Mouse (Mus musculus) left cerebral cortex, adult 2 months (tissue): ENCODE measurements around the gene Prox2. TPM values are rescaled to one million over a fixed set of nuclear protein-coding genes. Genes with fewer than 3 reads are reported as not detected.

Experiments used
- DNase-seq, 2 experiments: peaks; one replicate each; pipeline ENCODE4 v3.0.0; 2021 to 2022; ENCODE audit warnings: low spot score in 2 of 2, mixed read lengths in 1 of 2; ENCODE audit errors: extremely low spot score in 1 of 2
- H3K27ac ChIP-seq: fragments of 200-600 bp; 2 replicates; pipeline ENCODE4 v1.8.1; 2022
- H3K4me3 ChIP-seq: fragments of 200-600 bp; 2 replicates; pipeline ENCODE4 v1.8.1; 2022
- CTCF ChIP-seq: fragments of 200-600 bp; IDR thresholded peaks from 2 replicates; pipeline ENCODE4 v1.8.1; 2022; ENCODE audit warnings: antibody characterized with exemption, mild to moderate bottlenecking, moderate library complexity
- intact Hi-C: fragments of 180-260 bp; cut with DNase I; formaldehyde crosslinking; loops from one replicate; pipeline ENCODE4 v1.15.1; 2025
- long read RNA-seq, 2 experiments: library from polyadenylated mRNA; stranded (forward); transcript quantifications; one replicate each; pipeline ENCODE4 v2.0.0; 2021; ENCODE audit warnings: borderline mapping rate in 2 of 2
- total RNA-seq, 2 experiments: library from RNA; stranded (reverse); gene quantifications; 2 replicates each; pipeline ENCODE4 v1.2.3; 2021

Prox2 gene
- 1 to 10 TPM; 1.9 to 2.1 TPM for total RNA-seq
- long read RNA-seq, experiment 1, partial matches to known transcripts: 0 of 3 reads
- long read RNA-seq, experiment 1, other reads (novel, unspliced or antisense): 3 of 3 reads
- long read RNA-seq, experiment 2: 0 reads

- peak; percentile 88 to 92 for DNase-seq
- peak within 1 kb of the TSS; percentile 71 for H3K4me3 ChIP-seq
- peak within 1 kb of the TSS; percentile 94 for H3K27ac ChIP-seq
- no peak; the same call in 1 of the 2 replicates for TF ChIP-seq CTCF
- intact Hi-C loops: no loop called here
Observed at GRCm38 (mm10) chr12:85110698-85111592, at the start of gene Prox2, which contains the start of gene Dlst. Gene Prox2 (minus strand): TSS chr12:85110759. Gene Dlst (plus strand): TSS chr12:85110833.

- Histone ChIP-seq H3K4me3 (no peak overlapping the region), H3K27ac (no peak overlapping the region)
- no peak for TF ChIP-seq CTCF
- intact Hi-C loops: loop anchor here (10.0 kb wide), 1 partner anchor 325 kb away; no protein-coding TSS in a partner anchor
- DNase-seq: no peak
Observed at GRCm38 (mm10) chr12:85159592-85159991, 49.0 kb upstream of the Prox2 start.

GRCm38 (mm10) chr12:85158801-85159200 lies 48.2 kb upstream of the Prox2 start:
- no peak overlapping the region for H3K27ac ChIP-seq
- no peak for DNase-seq
- H3K4me3 ChIP-seq: no peak overlapping the region
- intact Hi-C loops: loop anchor here (10.0 kb wide), 1 partner anchor 326 kb away; no protein-coding TSS in a partner anchor
- no peak for TF ChIP-seq CTCF

- TF ChIP-seq CTCF: no peak
Observed at GRCm38 (mm10) chr12:85157797-85158460, 47.4 kb upstream of the Prox2 start.

GRCm38 (mm10) chr12:85156324-85156723 lies 45.8 kb upstream of the Prox2 start:
- Histone ChIP-seq H3K4me3 (no peak overlapping the region), H3K27ac (no peak overlapping the region)
- intact Hi-C loops: loop anchor here (10.0 kb wide), 1 partner anchor 328 kb away; no protein-coding TSS in a partner anchor
- DNase-seq: no peak
- TF ChIP-seq CTCF: no peak

More at GRCm38 (mm10) chr12:85157797-85158460, 47.4 kb upstream of the Prox2 start:
- Histone ChIP-seq H3K4me3 (no peak overlapping the region), H3K27ac (no peak overlapping the region)
- DNase-seq: no peak
- intact Hi-C loops: loop anchor here (10.0 kb wide), 1 partner anchor 327 kb away; no protein-coding TSS in a partner anchor

- intact Hi-C loops: loop anchor here (10.0 kb wide), 1 partner anchor 332 kb away; no protein-coding TSS in a partner anchor
- DNase-seq: no peak
- no peak overlapping the region for H3K4me3 ChIP-seq
- TF ChIP-seq CTCF: no peak
- H3K27ac ChIP-seq: no peak overlapping the region
Observed at GRCm38 (mm10) chr12:85153011-85153410, 42.5 kb upstream of the Prox2 start.

GRCm38 (mm10) chr12:85151002-85151774 lies 40.6 kb upstream of the Prox2 start, which contains the start of gene Rps6kl1:
Gene Rps6kl1 (minus strand): TSS chr12:85151264.
- no peak for TF ChIP-seq CTCF
- peak within 1 kb of the TSS; percentile 84 for H3K4me3 ChIP-seq
- H3K27ac ChIP-seq: peak within 1 kb of the TSS; percentile 93
- intact Hi-C loops: loop anchor here (10.0 kb wide), 1 partner anchor 334 kb away; no protein-coding TSS in a partner anchor
- peak; percentile 78 to 80 for DNase-seq

- Histone ChIP-seq H3K27ac (peak overlapping the region; percentile 93), H3K4me3 (peak overlapping the region; percentile 84)
- TF ChIP-seq CTCF: no peak
- DNase-seq: no peak
- intact Hi-C loops: loop anchor here (10.0 kb wide), 1 partner anchor 334 kb away; no protein-coding TSS in a partner anchor
Observed at GRCm38 (mm10) chr12:85150321-85151001, 39.9 kb upstream of the Prox2 start.

- intact Hi-C loops: no loop called here
- Histone ChIP-seq H3K27ac (no peak overlapping the region), H3K4me3 (no peak overlapping the region)
- DNase-seq: no peak
- TF ChIP-seq CTCF: no peak
Observed at GRCm38 (mm10) chr12:85146881-85147280, 36.3 kb upstream of the Prox2 start.

GRCm38 (mm10) chr12:85146355-85146754 lies 35.8 kb upstream of the Prox2 start:
- TF ChIP-seq CTCF: no peak
- no peak overlapping the region for H3K27ac ChIP-seq
- intact Hi-C loops: no loop called here

More at GRCm38 (mm10) chr12:85146355-85146754, 35.8 kb upstream of the Prox2 start:
- no peak overlapping the region for H3K4me3 ChIP-seq
- no peak for DNase-seq
